Mouse (Mus musculus) hindbrain, postnatal 0 days (tissue): ENCODE measurements around the gene Clmn. TPM values are rescaled to one million over a fixed set of nuclear protein-coding genes. Genes with fewer than 3 reads are reported as not detected.

Source experiments
- ATAC-seq: fragments of 200-750 bp; cut with Nextera tagmentation; 2 replicates; pipeline ENCODE4 v1.8.0; 2017; ENCODE audit warnings: mild to moderate bottlenecking, moderate TSS enrichment, moderate library complexity
- DNase-seq: peaks from one replicate; pipeline ENCODE4 v3.0.0-alpha.2; 2015; ENCODE audit warnings: low spot score
- H3K27ac ChIP-seq: fragments of 300-500 bp; sonication (generic); 2 replicates; pipeline ENCODE4 v1.5.1; 2014; ENCODE audit warnings: mild to moderate bottlenecking
- H3K27me3 ChIP-seq: fragments of 300-500 bp; sonication (generic); 2 replicates; pipeline ENCODE4 v1.6.1; 2014; ENCODE audit warnings: low read length, mixed read lengths; ENCODE audit not compliant: insufficient read depth
- H3K36me3 ChIP-seq: fragments of 300-500 bp; sonication (generic); 2 replicates; pipeline ENCODE4 v1.6.1; 2014; ENCODE audit warnings: low read length, mixed read lengths; ENCODE audit not compliant: insufficient read depth
- H3K4me1 ChIP-seq: fragments of 300-500 bp; sonication (generic); 2 replicates; pipeline ENCODE4 v1.6.1; 2014; ENCODE audit warnings: antibody characterized with exemption, low read length, mixed read lengths; ENCODE audit not compliant: insufficient read depth
- H3K4me2 ChIP-seq: fragments of 300-500 bp; sonication (generic); 2 replicates; pipeline ENCODE4 v1.6.1; 2014; ENCODE audit warnings: low read depth, mild to moderate bottlenecking, low read length, moderate library complexity, mixed read lengths
- H3K4me3 ChIP-seq: fragments of 300-500 bp; sonication (generic); 2 replicates; pipeline ENCODE4 v1.5.1; 2014; ENCODE audit warnings: low read length
- H3K9ac ChIP-seq: fragments of 300-500 bp; sonication (generic); replicated peaks from 2 replicates; pipeline ENCODE4 v1.6.1; 2014; ENCODE audit warnings: mild to moderate bottlenecking, low read length, moderate library complexity, mixed read lengths
- H3K9me3 ChIP-seq: fragments of 300-500 bp; sonication (generic); 2 replicates; pipeline ENCODE4 v1.6.1; 2016; ENCODE audit warnings: low read length, mixed read lengths
- CTCF ChIP-seq: IDR thresholded peaks from 2 replicates; pipeline ENCODE4 v1.5.1; 2016; ENCODE audit warnings: antibody characterized with exemption, control low read depth, low read depth
- WGBS: fragments of 180-500 bp; shearing (Covaris S2); extraction: QIAGEN DNeasy Blood & Tissue Kit; methylation state at CpG from one replicate; pipeline ENCODE4 v1.1.7; 2014; 5-methylcytosine and 5-hydroxymethylcytosine counted together
- polyA plus RNA-seq: library from polyadenylated mRNA; unstranded; fragments of >200 nt; fragmentation: Nextera tagmentation; extraction: Ambion mirVana; gene quantifications from 2 replicates; pipeline ENCODE4 v1.2.1, GENCODE M21; 2015
- total RNA-seq: library from RNA; depleted of rRNA; stranded (reverse); fragments of >200 nt; gene quantifications from 2 replicates; pipeline ENCODE4 v1.2.3, GENCODE M21; 2014

Gene Clmn
- total and polyA plus RNA-seq, 2 experiments from 2014 or later: 1.7 to 2.6 TPM

DNA sequence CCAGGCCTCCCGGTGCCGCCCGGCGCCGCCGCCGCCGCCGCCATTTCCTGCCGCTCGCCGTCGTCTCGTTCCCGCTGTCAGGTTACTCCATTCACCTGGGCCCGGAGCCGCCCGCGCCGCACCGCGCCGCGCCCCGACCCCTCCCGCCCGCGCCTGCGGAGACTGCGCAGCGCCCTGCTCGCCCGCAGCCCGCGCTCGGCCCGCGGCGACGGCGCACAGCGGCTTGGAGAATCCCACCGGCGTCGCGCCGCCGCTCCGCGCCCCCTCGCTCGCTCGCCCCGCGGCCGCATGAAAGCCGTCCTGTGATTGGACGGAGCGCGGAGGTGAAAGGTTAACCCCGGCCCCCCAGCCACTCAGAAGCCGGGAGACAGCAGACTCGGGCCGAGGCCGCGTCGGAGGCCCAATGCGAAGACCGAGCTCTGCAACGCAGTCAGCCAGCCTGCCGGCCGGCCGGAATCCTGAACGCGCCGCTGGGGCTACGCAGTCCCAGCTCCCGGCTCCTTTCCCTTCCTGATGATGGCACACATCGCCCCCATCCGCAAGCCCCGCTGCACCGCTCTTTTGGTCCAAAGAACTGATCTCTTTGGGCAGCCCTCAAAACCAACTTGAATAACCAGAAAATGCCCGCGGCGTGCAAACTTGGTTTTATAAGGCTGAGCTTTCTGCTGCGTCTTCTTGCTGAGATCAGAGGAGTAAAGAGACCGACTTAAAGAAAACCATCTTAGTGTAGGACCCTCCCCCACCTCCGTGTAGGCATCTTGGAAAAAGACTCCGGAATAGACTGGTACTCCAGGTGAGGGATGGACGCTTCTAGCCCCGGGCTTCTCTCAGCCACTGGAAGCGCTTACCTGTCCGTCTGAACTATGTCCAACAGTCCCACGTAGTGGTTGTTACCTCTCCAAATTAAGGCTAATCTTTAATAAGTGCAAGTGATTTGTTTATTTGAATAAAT lies 112.8 kb downstream of the Clmn start, which contains the start of gene Dicer1:
Dicer1 (minus strand) TSS at position 139 of the 952 bp plus-strand sequence.
- under 1% methylated on average over 85 of the region's 94 CpGs for WGBS
- TF ChIP-seq CTCF: peak; percentile 43; the same call in 1 of the 2 replicates
- no peaks in the 10 kb centered on the region for H3K27me3 ChIP-seq
- H3K4me1 ChIP-seq: peaks cover 18% of the 10 kb centered on the region
- H3K9ac ChIP-seq: peak within 1 kb of the TSS; percentile 97
- peak; percentile 97 for ATAC-seq
- H3K36me3 ChIP-seq: no peaks in the 10 kb centered on the region
- DNase-seq: peak; percentile 97
- H3K9me3 ChIP-seq: no peaks in the 10 kb centered on the region
- H3K4me3 ChIP-seq: peak within 1 kb of the TSS; percentile 94
- H3K4me2 ChIP-seq: peak within 1 kb of the TSS; percentile 94
- H3K27ac ChIP-seq: peak within 1 kb of the TSS; percentile 91

DNA sequence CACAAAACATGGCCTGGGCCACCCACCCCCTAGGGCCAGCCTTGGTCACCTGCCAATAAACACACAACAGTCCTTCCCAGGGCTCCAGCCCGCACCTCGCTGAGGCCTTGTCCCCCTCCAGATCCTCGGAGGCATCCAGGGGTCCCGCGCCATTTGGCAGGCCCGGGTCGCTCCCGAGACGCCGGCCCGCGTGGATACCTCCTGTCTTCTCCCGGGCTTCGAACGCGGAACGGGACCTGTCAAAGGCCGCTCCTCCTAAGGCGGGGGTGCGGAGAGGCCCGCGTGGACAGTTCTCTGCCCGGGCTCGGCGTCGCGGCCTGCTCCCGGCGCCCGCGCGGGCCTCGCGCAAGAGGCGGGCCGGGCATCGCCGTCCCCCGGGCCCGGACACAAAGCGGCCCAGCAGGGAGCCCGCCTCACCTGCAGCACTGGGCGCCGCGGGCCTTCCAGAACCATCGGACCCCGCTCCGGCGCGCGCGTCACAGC lies 113.5 kb downstream of the Clmn start:
- H3K4me1 ChIP-seq: peaks cover 18% of the 10 kb centered on the region
- H3K27ac ChIP-seq: peak overlapping the region; percentile 91
- peak; percentile 50 for DNase-seq
- 0% methylated on average over 39 of the region's 52 CpGs for WGBS
- H3K4me2 ChIP-seq: peak overlapping the region; percentile 94
- peak overlapping the region; percentile 94 for H3K4me3 ChIP-seq
- no peaks in the 10 kb centered on the region for H3K27me3 ChIP-seq
- H3K9ac ChIP-seq: peak overlapping the region; percentile 97
- no peaks in the 10 kb centered on the region for H3K9me3 ChIP-seq
- H3K36me3 ChIP-seq: no peaks in the 10 kb centered on the region
- ATAC-seq: peak; percentile 46
- TF ChIP-seq CTCF: no peak

- TF ChIP-seq CTCF: no peak
- DNase-seq (no peak), ATAC-seq (no peak)
- H3K4me1 ChIP-seq: peaks cover 18% of the 10 kb centered on the region
- 84% methylated on average over 2 of the region's 2 CpGs for WGBS
- H3K27me3 ChIP-seq: no peaks in the 10 kb centered on the region
- H3K36me3 ChIP-seq: no peaks in the 10 kb centered on the region
- no peak overlapping the region for H3K4me3 ChIP-seq
- H3K9ac ChIP-seq: no peak overlapping the region
- H3K27ac ChIP-seq: no peak overlapping the region
- no peaks in the 10 kb centered on the region for H3K9me3 ChIP-seq
- 0 out of 2 replicates have a peak overlapping the region, but pooled peaks have one; percentile 94 for H3K4me2 ChIP-seq
Measured at GRCm38 (mm10) chr12:104748946-104749345, 115.9 kb downstream of the Clmn start.

DNA sequence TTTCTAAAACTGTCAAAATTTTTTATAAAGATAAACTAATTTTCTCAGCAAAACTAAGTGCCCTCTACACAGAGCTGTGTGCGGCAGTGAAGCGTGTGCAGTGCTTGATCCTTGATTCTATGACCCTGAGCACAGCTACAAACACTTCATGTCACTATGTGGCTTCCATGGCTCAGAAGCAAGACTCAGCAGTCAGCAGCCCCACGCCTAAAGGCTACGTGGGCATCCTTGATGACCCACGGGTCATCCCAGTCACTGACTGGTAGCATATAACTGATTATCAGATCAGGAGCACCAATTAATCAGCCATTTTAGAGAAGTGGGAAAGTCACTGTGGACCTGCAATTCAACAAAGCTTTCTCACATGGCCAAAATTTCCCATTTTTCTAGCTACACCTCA lies 117.6 kb downstream of the Clmn start:
- Histone ChIP-seq H3K4me2 (no peak overlapping the region), H3K4me3 (no peak overlapping the region), H3K27ac (no peak overlapping the region), H3K4me1 (peaks cover 22% of the 10 kb centered on the region), H3K36me3 (no peaks in the 10 kb centered on the region), H3K27me3 (no peaks in the 10 kb centered on the region), H3K9ac (no peak overlapping the region), H3K9me3 (no peaks in the 10 kb centered on the region)
- 89% methylated on average over 5 of the region's 5 CpGs for WGBS
- DNase-seq (no peak), ATAC-seq (no peak)
- TF ChIP-seq CTCF: no peak

DNA sequence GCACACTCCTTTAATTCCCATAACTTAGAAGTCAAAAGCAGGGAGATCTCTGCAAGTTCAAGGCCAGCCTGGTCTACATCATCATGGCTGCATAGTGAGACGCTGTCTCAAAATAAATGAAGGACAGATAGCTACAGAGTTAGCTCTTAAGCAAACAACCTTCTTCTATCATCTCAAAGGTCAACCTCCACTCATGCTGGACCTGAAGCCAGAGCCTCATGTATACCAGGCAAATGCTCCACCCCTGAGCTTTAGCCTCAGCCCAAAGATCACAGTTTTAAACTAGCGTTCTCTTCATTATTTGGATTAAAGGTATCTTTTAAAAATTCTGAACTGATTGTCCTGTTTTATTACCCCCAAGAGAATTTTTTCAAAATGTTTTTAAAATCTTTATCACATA lies 118.3 kb downstream of the Clmn start:
- Histone ChIP-seq H3K9me3 (no peaks in the 10 kb centered on the region), H3K27ac (no peak overlapping the region), H3K36me3 (no peaks in the 10 kb centered on the region), H3K9ac (no peak overlapping the region), H3K4me2 (no peak overlapping the region), H3K4me3 (no peak overlapping the region), H3K4me1 (peaks cover 22% of the 10 kb centered on the region), H3K27me3 (no peaks in the 10 kb centered on the region)
- 96% methylated on average over 2 of the region's 2 CpGs for WGBS
- TF ChIP-seq CTCF: no peak
- ATAC-seq (no peak), DNase-seq (no peak)

GRCm38 (mm10) chr12:104743687-104744086 lies 121.2 kb downstream of the Clmn start:
- Histone ChIP-seq H3K27me3 (no peaks in the 10 kb centered on the region), H3K9me3 (no peaks in the 10 kb centered on the region), H3K36me3 (no peaks in the 10 kb centered on the region), H3K9ac (no peak overlapping the region), H3K4me1 (0 out of 2 replicates have a peak, but pooled peaks cover 4% of the 10 kb centered on the region), H3K27ac (no peak overlapping the region), H3K4me3 (no peak overlapping the region), H3K4me2 (no peak overlapping the region)
- no peak; the same call in 1 of the 2 replicates for ATAC-seq
- DNase-seq: peak; percentile 46
- 43% methylated on average over 4 of the region's 4 CpGs for WGBS
- TF ChIP-seq CTCF: no peak

DNA sequence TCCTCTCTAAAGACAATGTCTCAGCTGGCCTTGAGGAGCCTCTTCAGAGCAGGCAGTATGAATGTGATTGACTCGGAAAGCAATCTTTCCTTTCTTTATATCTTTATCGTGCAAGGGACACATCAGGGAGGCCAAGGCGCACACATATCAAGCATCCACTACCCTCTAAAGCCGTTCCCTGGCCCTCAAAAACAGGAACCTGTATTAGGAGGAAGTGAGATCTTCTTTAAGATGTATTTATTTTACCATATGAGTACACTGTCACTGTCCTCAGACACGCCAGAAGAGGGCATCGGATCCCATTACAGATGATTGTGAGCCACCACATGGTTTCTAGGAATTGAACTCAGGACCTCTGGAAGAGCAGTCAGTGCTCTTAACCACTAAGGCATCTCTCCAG lies 122.6 kb downstream of the Clmn start:
- H3K4me2 ChIP-seq: no peak overlapping the region
- no peaks in the 10 kb centered on the region for H3K36me3 ChIP-seq
- H3K9ac ChIP-seq: no peak overlapping the region
- 77% methylated on average over 6 of the region's 6 CpGs for WGBS
- no peak overlapping the region for H3K4me3 ChIP-seq
- no peak for DNase-seq
- no peaks in the 10 kb centered on the region for H3K9me3 ChIP-seq
- H3K4me1 ChIP-seq: peaks cover 8% of the 10 kb centered on the region; the same call in 1 of the 2 replicates
- TF ChIP-seq CTCF: no peak
- H3K27me3 ChIP-seq: no peaks in the 10 kb centered on the region
- no peak overlapping the region for H3K27ac ChIP-seq
- no peak for ATAC-seq
